Mouse (Mus musculus): ENCODE data around the gene Mrpl4.

DNA sequence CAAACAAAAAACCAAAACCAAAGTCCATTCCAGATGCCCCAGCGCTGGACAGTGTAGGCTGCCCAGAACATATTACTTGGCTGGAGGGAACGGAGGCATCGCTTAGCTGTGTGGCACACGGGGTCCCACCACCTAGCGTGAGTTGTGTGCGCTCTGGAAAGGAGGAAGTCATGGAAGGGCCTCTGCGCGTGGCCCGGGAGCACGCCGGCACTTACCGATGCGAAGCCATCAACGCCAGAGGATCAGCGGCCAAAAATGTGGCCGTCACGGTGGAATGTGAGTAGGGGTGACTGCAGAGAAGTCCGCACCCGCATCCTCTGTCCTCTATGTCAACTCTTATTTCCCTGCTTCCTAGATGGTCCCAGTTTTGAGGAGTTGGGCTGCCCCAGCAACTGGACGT is 33.6 kb downstream of the Mrpl4 start:
- no peak for TF ChIP-seq CTCF (IDR thresholded peaks at IDR 0.05; ENCODE audit: borderline replicate concordance, insufficient read depth, low read depth, low read length)
- TF ChIP-seq POLR2A (IDR thresholded peaks at IDR 0.05; ENCODE audit: borderline replicate concordance, insufficient read depth, low read length), result no peak

All from cerebellum, adult 2 months (tissue).